Mouse (Mus musculus): ENCODE data around the gene Pip5k1b.

Pip5k1b gene

DNA sequence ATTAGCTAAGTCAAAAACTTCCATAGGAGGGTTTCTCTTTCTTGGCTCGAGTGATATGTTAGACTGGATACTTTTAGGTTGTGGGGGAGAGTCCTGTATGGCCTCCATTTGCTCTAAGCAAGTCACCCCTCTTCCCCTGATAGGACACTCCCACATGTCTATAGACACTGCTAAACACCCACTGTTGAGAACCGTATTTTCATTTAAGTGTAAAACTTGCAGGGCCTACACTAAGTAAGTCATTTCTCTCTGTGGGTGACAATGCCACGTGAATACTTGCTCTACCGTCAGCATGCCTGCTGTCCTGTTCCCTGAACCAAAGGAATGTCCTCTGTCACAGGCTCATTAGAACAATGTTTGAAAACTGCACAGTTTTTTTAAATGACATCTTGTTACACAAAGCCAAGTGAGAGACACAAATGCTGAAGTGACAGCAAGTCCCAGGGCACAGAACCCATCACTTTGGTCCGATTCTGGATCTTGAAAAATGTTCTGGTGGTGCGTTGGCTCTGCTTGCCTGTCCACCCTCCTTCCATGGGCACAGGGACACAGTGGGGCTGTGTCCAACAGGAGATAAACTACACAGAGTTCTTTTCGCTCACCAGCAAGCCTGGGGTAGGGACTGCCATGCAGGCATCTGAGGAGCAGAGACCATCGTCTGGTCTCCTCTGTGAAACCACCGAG lies 138.6 kb downstream of the Pip5k1b start:
- DNase-seq (ENCODE audit: low read depth) = no peak

DNA sequence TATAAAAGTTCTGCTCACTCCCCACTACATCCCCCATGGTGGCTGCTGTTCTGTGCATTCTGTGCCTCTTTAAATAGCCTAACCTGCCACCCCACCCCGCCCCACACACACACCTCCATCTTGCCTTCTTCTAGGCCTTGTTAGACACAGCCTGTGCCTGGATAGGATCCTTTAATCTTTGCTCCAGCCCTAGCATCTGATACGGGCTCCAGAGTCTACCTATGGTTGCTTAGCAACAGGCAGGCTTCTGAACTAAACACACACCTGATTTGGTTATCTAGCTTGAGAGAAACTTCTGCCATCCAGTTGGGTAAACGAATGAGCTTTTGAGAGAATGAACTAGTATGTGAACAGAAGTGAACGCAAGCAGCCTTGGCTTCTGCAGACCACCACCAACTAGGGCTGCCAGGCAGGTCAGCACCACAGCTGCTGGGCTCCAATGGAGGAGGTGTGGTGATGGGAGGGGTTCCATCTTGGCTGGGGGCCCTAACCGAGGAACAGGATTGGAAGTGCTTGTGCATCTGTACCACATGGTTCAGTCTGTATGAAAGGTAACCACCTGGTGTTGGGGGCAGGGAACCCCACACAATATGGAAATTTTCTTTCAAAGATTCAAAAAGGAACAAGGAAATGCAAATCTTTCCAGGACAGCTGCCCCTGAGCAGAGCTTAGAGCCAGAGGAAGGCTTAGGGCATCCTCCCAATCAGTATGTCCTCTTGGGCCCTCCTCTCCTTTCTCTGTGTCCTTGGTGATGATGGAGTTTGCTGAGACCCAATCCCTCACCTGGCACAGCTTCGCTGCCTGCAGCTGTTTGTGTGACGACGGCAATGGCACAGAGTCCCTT lies 139.7 kb downstream of the Pip5k1b start:
- no peak for DNase-seq (ENCODE audit: low read depth)

DNA sequence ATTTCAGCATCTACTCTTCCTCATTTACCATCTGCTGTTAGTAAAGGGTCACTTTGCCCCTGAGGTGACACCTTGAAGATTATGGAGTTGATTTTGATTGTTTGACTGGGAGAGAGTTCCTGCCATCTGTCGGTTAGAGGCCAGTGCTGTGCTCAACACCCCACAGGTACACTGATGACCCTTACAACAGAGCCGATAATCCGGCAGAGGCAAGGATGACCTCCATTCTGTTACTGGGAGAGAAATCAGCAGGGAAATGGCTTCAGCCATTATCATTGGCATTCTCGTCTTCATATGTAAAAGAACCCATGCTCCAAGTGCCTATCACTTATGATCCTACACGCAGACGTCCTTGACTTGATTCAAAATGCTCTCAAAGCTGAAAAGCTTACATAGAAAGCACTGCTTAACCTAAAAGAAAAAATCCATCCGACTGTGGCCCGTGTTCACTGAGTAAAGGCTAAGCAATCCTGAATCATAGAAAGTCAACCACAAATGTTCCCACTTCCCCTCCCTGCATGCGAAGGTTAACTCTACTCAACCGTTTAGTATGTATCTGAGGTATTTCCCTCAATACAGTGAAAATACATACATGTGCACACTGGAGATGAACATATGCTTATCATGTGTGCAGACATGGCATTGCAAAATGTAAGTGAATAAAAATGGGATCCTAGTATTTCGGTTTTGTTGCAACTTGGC lies 146.7 kb downstream of the Pip5k1b start:
- no peak for DNase-seq (ENCODE audit: low read depth)

DNA sequence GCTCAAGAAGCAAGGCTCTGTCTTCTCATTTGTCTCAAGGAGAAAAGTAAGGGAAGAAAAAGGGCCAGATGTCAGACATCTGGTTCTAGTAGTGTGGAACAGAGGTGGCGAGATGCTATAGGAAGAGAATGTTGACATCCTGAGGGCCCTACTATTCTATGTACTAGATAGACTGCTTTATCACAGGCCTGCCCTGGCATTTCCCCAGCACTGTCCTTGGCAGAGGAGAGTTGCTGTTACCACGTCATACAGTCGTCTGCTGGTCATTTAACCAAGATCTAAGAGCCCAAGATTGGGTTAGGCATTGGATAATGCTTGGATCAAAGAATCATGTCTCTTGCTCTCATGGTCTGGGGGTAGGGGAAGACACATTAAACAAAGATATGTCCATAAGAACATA lies 151.0 kb downstream of the Pip5k1b start:
- DNase-seq (ENCODE audit: low read depth) = no peak

DNA sequence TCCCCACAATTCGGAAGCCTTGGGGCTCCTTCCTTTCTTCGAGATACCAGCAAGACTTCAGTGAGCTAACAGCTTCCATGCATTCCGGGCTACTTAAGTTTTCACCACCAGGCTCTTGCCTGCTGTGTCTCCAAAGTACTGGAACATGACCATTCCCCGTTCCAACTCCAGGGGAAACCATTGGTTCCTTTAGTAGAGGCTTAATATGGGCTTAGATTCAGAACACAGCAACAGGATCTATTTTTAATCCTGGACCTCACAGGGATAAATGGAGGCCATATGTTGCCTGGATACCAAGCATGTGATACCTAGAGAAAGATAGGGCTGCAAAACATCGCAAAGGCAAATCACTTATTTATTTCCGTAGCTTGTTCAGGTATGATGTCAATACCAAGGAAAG lies 152.4 kb downstream of the Pip5k1b start:
- no peak for DNase-seq (ENCODE audit: low read depth)

DNA sequence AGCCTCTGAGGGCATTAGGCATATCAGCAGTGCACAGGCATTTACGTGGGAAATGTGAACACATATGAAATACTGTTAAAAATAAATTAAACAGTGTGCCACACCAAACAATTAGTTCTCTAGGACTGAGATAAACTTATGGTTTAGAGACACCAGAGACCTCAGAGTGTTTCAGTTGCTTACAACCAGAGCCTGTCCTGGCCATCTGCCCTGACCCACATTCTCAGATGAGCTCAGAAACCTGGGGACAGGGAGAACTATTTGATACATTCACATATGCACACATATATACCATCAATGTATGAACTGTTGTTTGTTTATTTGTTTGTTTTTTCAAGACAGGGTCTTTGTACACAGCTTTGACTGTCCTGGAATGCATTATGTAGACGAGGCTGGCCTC lies 161.8 kb downstream of the Pip5k1b start:
- no peak for DNase-seq (ENCODE audit: low read depth)

DNA sequence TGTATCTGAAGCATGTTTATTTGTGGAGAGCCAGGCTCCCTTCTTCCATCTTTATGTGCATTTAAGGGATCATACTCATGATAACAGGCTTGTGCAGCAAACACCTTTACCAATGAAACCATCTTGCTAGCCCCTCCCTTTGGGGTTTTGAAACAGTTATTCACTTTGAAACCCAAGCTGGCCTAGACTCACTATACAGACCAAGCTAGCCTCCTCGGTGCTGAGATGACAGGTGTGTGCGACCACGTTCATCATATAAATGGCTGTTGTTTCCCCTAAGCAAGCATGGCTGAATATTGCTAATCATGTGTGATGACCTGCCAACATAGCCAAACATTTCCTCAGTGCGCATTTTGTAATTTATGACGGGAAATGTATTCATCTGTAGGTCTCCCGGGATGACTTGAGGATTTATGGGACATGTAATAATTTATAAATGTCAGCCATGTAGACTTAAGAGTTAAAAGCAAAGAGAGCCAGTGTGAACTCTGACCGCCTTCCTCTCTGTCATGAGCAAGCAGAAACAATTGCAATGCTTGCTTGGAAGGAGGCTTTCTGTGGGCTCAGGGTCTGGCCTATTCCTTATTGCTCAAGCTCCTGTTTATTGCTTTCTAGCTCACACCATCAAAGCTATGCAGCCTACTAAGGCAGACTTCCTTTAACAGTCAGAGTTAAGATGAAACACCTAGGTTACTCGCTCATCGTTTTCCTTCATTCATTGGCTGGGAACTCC lies 164.0 kb downstream of the Pip5k1b start:
- DNase-seq (ENCODE audit: low read depth) = no peak

DNA sequence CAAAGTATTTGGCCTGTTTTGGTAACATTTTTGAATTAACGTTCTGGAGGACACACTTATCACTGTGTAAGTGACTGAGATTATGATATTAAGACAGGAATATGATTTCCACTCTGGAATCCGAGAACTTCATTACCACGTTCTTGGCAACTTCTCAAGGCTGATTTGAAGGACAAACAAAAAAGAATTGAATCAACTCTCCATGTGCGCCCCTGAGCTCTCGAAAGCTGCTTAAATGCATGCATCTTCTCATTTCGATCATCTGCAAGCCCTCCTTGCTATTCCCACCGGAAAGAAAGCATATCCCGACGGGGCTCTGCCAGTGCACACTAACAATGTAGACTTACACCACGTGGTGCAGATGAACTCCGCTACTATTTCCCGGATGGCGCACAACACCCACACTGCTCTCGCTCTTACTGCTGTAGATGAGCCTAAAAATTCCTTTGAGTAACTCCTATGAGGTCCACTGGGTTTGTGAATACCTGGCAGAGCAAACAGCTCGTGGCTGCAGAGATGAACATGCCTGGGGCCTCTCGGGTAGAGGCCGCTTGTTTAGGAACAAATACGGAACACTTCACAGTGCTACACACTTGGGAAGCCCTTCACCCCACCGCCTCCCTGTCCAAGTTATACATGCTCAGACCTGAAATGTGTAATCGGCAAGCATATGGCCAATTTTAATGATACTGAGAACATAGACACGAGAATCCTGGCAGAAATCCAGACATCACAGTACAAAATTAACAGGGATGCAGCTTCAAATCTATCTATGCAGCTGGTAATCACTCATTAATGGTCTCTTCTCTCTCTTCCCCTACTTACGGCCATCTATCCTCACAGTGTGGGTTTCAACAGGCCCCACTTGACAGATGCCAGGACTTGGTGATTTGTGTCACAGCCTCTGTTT lies 168.5 kb downstream of the Pip5k1b start:
- no peak for DNase-seq (ENCODE audit: low read depth)

DNA sequence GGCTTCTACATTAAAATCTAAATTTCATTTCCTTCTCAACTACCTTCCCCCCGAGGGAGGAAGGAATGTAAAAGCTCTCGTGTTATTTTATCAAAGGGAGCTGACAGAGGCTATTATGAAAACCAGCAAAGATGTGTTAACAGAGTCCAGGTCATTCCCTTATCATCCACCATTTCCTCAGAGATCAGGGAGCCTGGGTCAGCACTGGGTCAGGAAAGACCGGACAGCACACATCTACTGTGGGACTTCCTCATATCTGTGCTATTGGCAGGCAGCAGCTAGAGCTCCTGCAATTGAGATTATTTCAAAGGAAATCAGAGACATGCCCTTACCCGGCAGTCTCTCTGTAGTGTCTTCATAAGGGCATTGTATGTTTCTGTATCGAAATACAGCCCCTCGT lies 177.2 kb downstream of the Pip5k1b start:
- no peak for DNase-seq (ENCODE audit: low read depth)

DNA sequence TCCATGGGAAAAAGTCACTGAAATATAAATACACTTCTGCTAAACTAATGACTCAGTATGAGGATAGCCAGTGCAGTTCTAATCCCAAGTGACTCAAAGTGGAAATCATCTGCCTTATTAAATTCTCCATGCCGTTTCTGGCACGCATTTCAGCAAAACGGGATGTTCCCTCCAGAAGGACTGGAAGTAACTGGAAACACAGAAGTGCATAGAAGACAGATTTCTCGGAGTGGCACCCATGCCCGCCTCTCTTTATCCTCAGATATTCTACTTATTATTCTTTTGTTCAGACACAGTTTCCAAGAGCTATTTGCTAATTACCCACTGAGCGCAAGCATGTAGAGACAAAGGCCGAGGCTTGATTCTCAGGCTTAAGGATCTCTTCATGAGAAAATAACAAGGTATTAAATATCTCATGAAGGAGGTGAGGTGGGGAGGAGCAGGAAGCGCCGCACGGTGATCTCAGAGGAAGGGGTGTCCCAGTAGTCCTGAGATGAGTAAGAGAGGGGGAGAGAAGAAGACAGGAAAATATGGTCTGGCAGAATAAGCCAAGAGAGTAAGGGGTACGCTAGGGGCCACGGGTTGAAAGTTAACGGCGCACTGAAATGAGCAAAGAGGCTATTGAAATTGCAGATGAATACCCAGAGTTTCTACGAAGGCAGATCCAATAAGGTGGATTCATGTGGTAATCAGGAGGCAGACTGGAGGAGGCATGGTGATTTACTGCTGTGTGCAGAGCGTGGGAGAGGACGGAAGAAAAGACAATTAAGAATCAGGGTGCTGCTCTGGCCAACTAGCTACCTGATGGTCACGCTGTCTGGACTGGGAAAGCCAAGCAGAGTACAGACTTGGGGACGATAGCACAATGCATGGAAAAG lies 183.7 kb downstream of the Pip5k1b start:
- no peak for DNase-seq (ENCODE audit: low read depth)

DNA sequence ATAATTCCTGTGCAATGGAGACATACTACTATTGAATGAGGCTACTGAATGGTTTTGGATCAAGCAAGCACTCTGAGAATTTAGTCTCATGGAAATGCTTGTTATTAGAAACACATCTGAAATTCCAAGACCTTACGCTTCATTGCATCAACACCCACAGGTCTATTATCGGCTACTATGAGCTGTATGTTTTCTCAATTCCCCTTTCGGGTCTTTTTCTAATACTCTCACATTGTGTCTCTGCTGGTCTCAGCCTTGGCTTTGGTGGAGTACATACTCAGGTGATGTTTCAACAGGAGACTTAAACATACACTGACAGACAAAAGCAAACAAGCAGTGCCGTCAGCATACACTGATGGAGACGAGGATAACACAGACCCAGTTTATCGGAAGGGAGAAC lies 187.3 kb downstream of the Pip5k1b start:
- DNase-seq (ENCODE audit: low read depth) = no peak

DNA sequence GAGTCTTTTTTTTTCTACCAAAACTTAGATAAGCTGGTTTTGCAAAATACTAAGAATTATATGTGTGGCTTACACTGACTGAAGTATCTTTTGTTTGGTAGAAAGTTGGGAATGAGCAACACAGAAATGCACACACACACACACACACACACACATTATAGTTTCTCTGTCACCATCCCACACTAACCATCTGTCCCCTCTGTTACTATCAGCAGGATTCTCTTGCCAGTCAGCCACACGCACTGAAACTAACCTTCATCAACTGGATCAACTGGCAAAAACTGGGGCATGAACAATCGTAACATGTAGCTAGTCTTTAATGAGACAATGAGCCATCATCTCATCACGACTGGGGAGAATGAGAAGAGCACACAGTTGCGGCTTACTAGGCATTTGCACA lies 187.9 kb downstream of the Pip5k1b start:
- DNase-seq (ENCODE audit: low read depth) = no peak

DNA sequence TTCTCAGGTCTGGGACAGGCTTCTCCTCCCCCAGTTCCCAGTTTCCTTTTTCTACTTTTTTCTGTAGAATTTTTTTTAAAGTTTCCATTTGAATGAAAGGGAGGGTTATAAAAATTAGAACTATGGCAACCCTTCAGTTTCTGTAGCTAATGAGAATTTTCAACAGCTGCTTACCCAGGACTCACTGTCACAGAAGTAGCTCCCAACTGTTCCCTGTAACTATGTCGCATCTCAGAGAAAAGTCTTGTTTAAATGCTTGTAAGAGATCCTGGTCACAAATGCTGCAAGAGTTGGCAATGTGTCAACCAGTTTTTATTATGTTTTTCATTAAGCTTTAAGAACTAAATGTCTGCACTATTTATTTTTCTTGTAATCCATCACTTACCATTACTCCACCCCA lies 188.9 kb downstream of the Pip5k1b start:
- no peak for DNase-seq (ENCODE audit: low read depth)

DNA sequence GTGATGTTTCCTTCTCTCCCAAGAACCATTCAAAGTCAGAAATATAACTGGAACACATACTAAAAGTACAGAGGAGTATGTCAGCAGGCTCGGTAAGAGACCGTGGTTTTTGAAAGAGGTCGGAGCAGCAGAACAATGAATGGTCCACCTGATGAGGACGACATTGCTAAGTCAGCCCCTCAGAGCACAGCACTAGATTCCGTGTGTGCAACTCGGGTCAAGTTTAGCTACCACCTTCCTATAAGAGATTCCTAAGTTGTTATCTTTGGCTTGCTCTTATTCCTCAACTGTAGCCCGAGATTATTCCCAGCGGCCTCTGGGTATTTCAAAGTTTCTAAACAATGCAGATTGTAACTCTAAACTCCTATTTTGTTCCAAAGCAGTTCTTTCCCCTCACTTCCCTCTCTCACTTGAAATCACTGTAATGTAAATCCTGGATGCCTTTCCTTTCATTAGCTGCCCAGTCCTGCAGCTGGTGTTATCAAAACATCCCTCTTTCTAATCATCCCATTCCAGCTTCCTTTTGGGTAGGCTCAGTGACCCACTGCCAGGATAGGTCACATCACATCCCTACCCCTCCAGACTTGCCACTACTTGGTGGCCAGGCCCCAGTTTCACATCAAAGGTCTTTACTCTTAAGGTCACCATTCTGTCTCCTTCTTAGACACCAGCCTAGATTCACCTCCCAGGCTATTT lies 192.9 kb downstream of the Pip5k1b start:
- no peak for DNase-seq (ENCODE audit: low read depth)

DNA sequence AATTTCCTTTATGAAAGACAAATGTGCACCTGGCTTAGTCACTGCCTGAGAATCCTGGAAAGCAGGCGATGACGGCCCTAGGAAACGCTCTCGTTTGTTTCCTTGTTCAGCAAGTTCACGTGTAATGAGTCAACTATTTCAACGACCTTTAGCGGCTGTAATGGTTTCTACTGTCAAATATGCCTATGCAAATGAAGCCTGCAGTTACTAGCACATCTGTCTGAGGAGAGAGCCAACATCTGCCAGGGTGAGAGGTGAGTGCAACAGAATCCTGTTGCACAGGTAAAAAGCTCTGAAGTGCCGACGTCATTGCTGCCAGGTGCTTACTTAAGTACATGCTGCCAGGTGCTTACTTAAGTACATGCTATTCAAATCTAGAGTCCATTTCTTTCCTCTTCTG lies 196.4 kb downstream of the Pip5k1b start:
- DNase-seq (ENCODE audit: low read depth) = no peak

DNA sequence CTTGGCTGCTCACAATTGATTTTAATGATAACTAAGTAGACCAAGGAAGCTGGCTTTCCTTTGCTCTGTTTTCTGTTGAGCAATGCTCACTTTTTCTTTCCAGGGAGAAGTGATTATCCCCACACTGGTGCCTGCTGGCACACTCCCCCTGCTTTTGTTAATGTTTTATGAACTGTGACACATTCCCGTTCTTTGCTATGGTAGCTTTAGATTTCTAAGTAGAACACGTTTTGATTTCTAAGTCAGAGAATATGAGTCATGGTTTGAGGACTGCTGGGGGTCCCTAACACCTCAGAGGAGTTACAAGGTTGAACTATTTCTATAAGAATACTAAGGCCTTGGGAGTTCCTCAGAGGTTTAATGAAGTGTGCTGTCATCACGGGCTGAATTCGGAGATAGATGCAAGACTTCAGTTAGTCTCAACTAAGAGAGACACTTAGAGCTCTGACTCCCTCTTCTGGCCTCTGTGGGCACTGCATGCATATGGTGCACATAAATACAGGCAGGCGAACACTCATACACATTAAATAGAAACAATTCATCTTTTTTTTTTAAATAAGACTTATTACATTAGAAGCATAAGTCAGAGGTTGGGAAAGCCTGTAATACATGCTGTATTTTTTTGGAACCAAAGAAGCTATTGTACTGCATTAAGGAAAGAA lies 203.2 kb downstream of the Pip5k1b start:
- DNase-seq (ENCODE audit: low read depth) = no peak

DNA sequence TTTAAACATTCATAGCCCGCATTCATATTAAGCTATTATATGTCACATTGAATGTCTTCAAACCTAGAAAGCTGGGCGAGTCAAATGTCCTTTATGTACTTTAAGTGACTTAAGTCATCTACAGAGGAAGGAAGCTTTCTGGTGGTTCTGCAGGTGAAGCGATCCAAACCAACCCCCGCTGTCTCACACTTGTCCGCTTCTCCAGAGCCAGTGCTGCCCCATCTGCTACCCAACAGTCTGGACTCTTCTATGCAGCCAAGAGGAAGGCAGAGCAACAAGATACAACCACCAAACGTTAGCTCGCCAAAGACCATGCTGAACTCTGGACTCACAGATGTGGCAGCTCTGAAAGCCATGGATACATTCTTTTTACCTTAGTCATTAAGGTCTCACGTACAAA lies 211.2 kb downstream of the Pip5k1b start:
- DNase-seq (ENCODE audit: low read depth) = no peak

DNA sequence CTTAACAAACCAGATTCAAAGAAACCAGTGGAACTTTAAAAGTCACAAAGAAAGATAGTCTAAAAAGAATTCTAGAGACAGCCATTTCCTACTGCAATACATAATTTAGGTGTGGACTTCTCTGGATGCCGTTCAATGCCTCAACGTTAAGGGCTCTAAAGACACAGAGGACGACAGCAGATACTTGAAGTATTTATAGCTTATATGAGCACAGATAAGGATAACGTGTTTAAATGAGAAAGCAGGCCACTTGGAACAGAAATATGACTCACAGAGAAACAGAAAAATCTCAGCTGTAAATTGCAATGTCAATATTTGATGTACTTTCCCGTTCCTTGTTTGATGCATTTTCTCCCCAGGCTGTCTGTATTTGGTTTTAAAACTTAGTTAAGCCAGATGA lies 212.9 kb downstream of the Pip5k1b start:
- no peak for DNase-seq (ENCODE audit: low read depth)

Measured in c-Kit-positive CD71-positive TER-119-negative erythroid progenitor cells, embryonic 14.5 days (primary cell).